Mouse (Mus musculus) midbrain, embryonic 13.5 days (tissue): ENCODE measurements at regions not wholly inside any gene's neighbourhood (a gene's known extent, or its start where the extent isn't known, plus 50 kb on each side); places are given as distances from the start of the nearest gene placed in this dataset.

ENCODE experiments used
- ATAC-seq: fragments of 200-750 bp; cut with Nextera tagmentation; 2 replicates; pipeline ENCODE4 v1.8.0; 2017; ENCODE audit warnings: mild to moderate bottlenecking, moderate TSS enrichment, moderate library complexity
- H3K27ac ChIP-seq: fragments of 300-500 bp; sonication (generic); 2 replicates; pipeline ENCODE4 v1.5.1; 2015; ENCODE audit warnings: inconsistent platforms, mild to moderate bottlenecking, moderate library complexity
- H3K27me3 ChIP-seq: fragments of 300-500 bp; sonication (generic); 2 replicates; pipeline ENCODE4 v1.6.1; 2015; ENCODE audit warnings: mild to moderate bottlenecking, inconsistent platforms
- H3K36me3 ChIP-seq: fragments of 300-500 bp; sonication (generic); 2 replicates; pipeline ENCODE4 v1.6.1; 2015; ENCODE audit warnings: mild to moderate bottlenecking, inconsistent platforms
- H3K4me1 ChIP-seq: fragments of 300-500 bp; sonication (generic); replicated peaks from 2 replicates; pipeline ENCODE4 v1.6.1; 2015; ENCODE audit warnings: inconsistent platforms
- H3K4me2 ChIP-seq: fragments of 300-500 bp; sonication (generic); replicated peaks from 2 replicates; pipeline ENCODE4 v1.6.1; 2015; ENCODE audit warnings: moderate library complexity, mild to moderate bottlenecking, inconsistent platforms
- H3K4me3 ChIP-seq: fragments of 300-500 bp; sonication (generic); replicated peaks from 2 replicates; pipeline ENCODE4 v1.5.1; 2015; ENCODE audit warnings: mild to moderate bottlenecking, inconsistent platforms
- H3K9ac ChIP-seq: fragments of 300-500 bp; sonication (generic); replicated peaks from 2 replicates; pipeline ENCODE4 v1.6.1; 2015; ENCODE audit warnings: mild to moderate bottlenecking, inconsistent platforms
- H3K9me3 ChIP-seq: fragments of 300-500 bp; sonication (generic); 2 replicates; pipeline ENCODE4 v1.6.1; 2016; ENCODE audit warnings: mild to moderate bottlenecking, inconsistent platforms
- WGBS: fragments of 180-500 bp; shearing (Covaris S2); methylation state at CpG from one replicate; pipeline ENCODE4 v1.1.7; 2015; 5-methylcytosine and 5-hydroxymethylcytosine counted together

GRCm38 (mm10) chr14:36819826-36820225 is 148.8 kb downstream of the Ccser2 start:
- H3K4me1 ChIP-seq: no peaks in the 10 kb centered on the region
- no peaks in the 10 kb centered on the region for H3K36me3 ChIP-seq
- no peaks in the 10 kb centered on the region for H3K27me3 ChIP-seq
- H3K4me2 ChIP-seq: no peak overlapping the region
- H3K4me3 ChIP-seq: no peak overlapping the region
- H3K9me3 ChIP-seq: no peaks in the 10 kb centered on the region
- ATAC-seq: no peak
- H3K27ac ChIP-seq: no peak overlapping the region
- 68% methylated on average over 1 of the region's 1 CpGs for WGBS
- no peak overlapping the region for H3K9ac ChIP-seq

GRCm38 (mm10) chr14:36802418-36802817 is 166.2 kb downstream of the Ccser2 start:
- no peak overlapping the region for H3K4me2 ChIP-seq
- no peak overlapping the region for H3K27ac ChIP-seq
- 75% methylated on average over 3 of the region's 3 CpGs for WGBS
- H3K9ac ChIP-seq: no peak overlapping the region
- no peak overlapping the region for H3K4me3 ChIP-seq
- H3K9me3 ChIP-seq: no peaks in the 10 kb centered on the region
- no peaks in the 10 kb centered on the region for H3K27me3 ChIP-seq
- ATAC-seq: no peak
- H3K4me1 ChIP-seq: no peaks in the 10 kb centered on the region
- H3K36me3 ChIP-seq: no peaks in the 10 kb centered on the region

GRCm38 (mm10) chr14:36799820-36800219 is 168.8 kb downstream of the Ccser2 start:
- Histone ChIP-seq H3K27ac (no peak overlapping the region), H3K9me3 (no peaks in the 10 kb centered on the region), H3K27me3 (no peaks in the 10 kb centered on the region), H3K9ac (no peak overlapping the region), H3K4me2 (no peak overlapping the region), H3K4me1 (no peaks in the 10 kb centered on the region), H3K36me3 (no peaks in the 10 kb centered on the region), H3K4me3 (no peak overlapping the region)
- ATAC-seq: no peak
- WGBS: 69% methylated on average over 1 of the region's 1 CpGs

- Histone ChIP-seq H3K4me3 (no peak overlapping the region), H3K36me3 (no peaks in the 10 kb centered on the region), H3K27me3 (no peaks in the 10 kb centered on the region), H3K27ac (no peak overlapping the region), H3K4me1 (no peaks in the 10 kb centered on the region), H3K4me2 (no peak overlapping the region), H3K9ac (no peak overlapping the region), H3K9me3 (no peaks in the 10 kb centered on the region)
- no peak for ATAC-seq
- 92% methylated on average over 2 of the region's 2 CpGs for WGBS
Observed at GRCm38 (mm10) chr14:36781882-36782281, 186.7 kb downstream of the Ccser2 start.

GRCm38 (mm10) chr14:36778956-36779355 is 189.6 kb downstream of the Ccser2 start:
- no peaks in the 10 kb centered on the region for H3K27me3 ChIP-seq
- H3K4me1 ChIP-seq: no peaks in the 10 kb centered on the region
- peak; percentile 75 for ATAC-seq
- 58% methylated on average over 1 of the region's 1 CpGs for WGBS
- no peak overlapping the region for H3K9ac ChIP-seq
- no peaks in the 10 kb centered on the region for H3K36me3 ChIP-seq
- H3K9me3 ChIP-seq: no peaks in the 10 kb centered on the region
- no peak overlapping the region for H3K4me3 ChIP-seq
- H3K4me2 ChIP-seq: no peak overlapping the region
- H3K27ac ChIP-seq: no peak overlapping the region

- 83% methylated on average over 3 of the region's 3 CpGs for WGBS
Observed at GRCm38 (mm10) chr14:36774349-36774748, 194.2 kb downstream of the Ccser2 start.

GRCm38 (mm10) chr14:36764377-36764776 is 204.2 kb downstream of the Ccser2 start:
- 91% methylated on average over 4 of the region's 4 CpGs for WGBS
- no peak overlapping the region for H3K27ac ChIP-seq
- H3K4me3 ChIP-seq: no peak overlapping the region
- H3K9me3 ChIP-seq: no peaks in the 10 kb centered on the region
- no peaks in the 10 kb centered on the region for H3K27me3 ChIP-seq
- no peak overlapping the region for H3K4me2 ChIP-seq
- H3K36me3 ChIP-seq: no peaks in the 10 kb centered on the region
- no peak for ATAC-seq
- H3K9ac ChIP-seq: no peak overlapping the region
- no peaks in the 10 kb centered on the region for H3K4me1 ChIP-seq

More at GRCm38 (mm10) chr14:36774349-36774748, 194.2 kb downstream of the Ccser2 start:
- Histone ChIP-seq H3K4me3 (no peak overlapping the region), H3K27me3 (no peaks in the 10 kb centered on the region), H3K27ac (no peak overlapping the region), H3K4me1 (no peaks in the 10 kb centered on the region), H3K9me3 (no peaks in the 10 kb centered on the region), H3K4me2 (no peak overlapping the region), H3K9ac (no peak overlapping the region), H3K36me3 (no peaks in the 10 kb centered on the region)
- ATAC-seq: no peak

- whole genome bisulfite sequencing: 70% methylated on average over 6 of the region's 6 CpGs
- no peak overlapping the region for H3K4me2 ChIP-seq
- no peak overlapping the region for H3K9ac ChIP-seq
- H3K9me3 ChIP-seq: no peaks in the 10 kb centered on the region
- no peak for ATAC-seq
- H3K4me3 ChIP-seq: no peak overlapping the region
- no peaks in the 10 kb centered on the region for H3K4me1 ChIP-seq
- H3K36me3 ChIP-seq: no peaks in the 10 kb centered on the region
- H3K27me3 ChIP-seq: no peaks in the 10 kb centered on the region
- H3K27ac ChIP-seq: no peak overlapping the region
Observed at GRCm38 (mm10) chr14:36756056-36756455, 212.5 kb downstream of the Ccser2 start.

GRCm38 (mm10) chr14:36748130-36748883 is 220.3 kb downstream of the Ccser2 start:
- Histone ChIP-seq H3K4me3 (no peak overlapping the region), H3K36me3 (no peaks in the 10 kb centered on the region), H3K4me2 (no peak overlapping the region), H3K9me3 (no peaks in the 10 kb centered on the region), H3K27ac (no peak overlapping the region), H3K4me1 (no peaks in the 10 kb centered on the region), H3K27me3 (no peaks in the 10 kb centered on the region), H3K9ac (no peak overlapping the region)
- 92% methylated on average over 6 of the region's 6 CpGs for WGBS
- ATAC-seq: no peak

- Histone ChIP-seq H3K9me3 (no peaks in the 10 kb centered on the region), H3K27me3 (no peaks in the 10 kb centered on the region), H3K27ac (no peak overlapping the region), H3K4me1 (no peaks in the 10 kb centered on the region), H3K9ac (no peak overlapping the region), H3K4me2 (no peak overlapping the region), H3K4me3 (no peak overlapping the region), H3K36me3 (no peaks in the 10 kb centered on the region)
- 77% methylated on average over 8 of the region's 8 CpGs for WGBS
- ATAC-seq: peak; percentile 43; the same call in 1 of the 2 replicates
Observed at GRCm38 (mm10) chr14:36731095-36731494, 237.5 kb downstream of the Ccser2 start.

- Histone ChIP-seq H3K36me3 (no peaks in the 10 kb centered on the region), H3K4me2 (no peak overlapping the region), H3K9me3 (no peaks in the 10 kb centered on the region), H3K4me3 (no peak overlapping the region), H3K9ac (no peak overlapping the region), H3K27me3 (no peaks in the 10 kb centered on the region), H3K4me1 (no peaks in the 10 kb centered on the region), H3K27ac (no peak overlapping the region)
- whole genome bisulfite sequencing: 71% methylated on average over 6 of the region's 6 CpGs
- ATAC-seq: no peak
Observed at GRCm38 (mm10) chr14:36726092-36726491, 242.5 kb downstream of the Ccser2 start.

- H3K4me3 ChIP-seq: no peak overlapping the region
- 84% methylated on average over 2 of the region's 2 CpGs for WGBS
- H3K36me3 ChIP-seq: no peaks in the 10 kb centered on the region
- H3K4me1 ChIP-seq: no peaks in the 10 kb centered on the region
- ATAC-seq: no peak
- no peaks in the 10 kb centered on the region for H3K9me3 ChIP-seq
- H3K9ac ChIP-seq: no peak overlapping the region
- H3K27ac ChIP-seq: no peak overlapping the region
- H3K27me3 ChIP-seq: no peaks in the 10 kb centered on the region
- H3K4me2 ChIP-seq: no peak overlapping the region
Observed at GRCm38 (mm10) chr14:36715684-36716083, 252.9 kb downstream of the Ccser2 start.

GRCm38 (mm10) chr14:36696993-36697392 is 271.6 kb downstream of the Ccser2 start:
- no peaks in the 10 kb centered on the region for H3K27me3 ChIP-seq
- no peaks in the 10 kb centered on the region for H3K36me3 ChIP-seq
- H3K9me3 ChIP-seq: no peaks in the 10 kb centered on the region
- 90% methylated on average over 4 of the region's 4 CpGs for WGBS
- H3K4me2 ChIP-seq: no peak overlapping the region
- H3K27ac ChIP-seq: no peak overlapping the region
- no peaks in the 10 kb centered on the region for H3K4me1 ChIP-seq
- no peak overlapping the region for H3K9ac ChIP-seq
- no peak for ATAC-seq
- H3K4me3 ChIP-seq: no peak overlapping the region
